Mouse (Mus musculus) limb, embryonic 11.5 days (tissue): ENCODE results near the gene Lypd6. TPM values are rescaled to one million over a fixed set of nuclear protein-coding genes. Genes with fewer than 3 reads are reported as not detected.
A peak's percentile ranks its signal among the peaks of the same experiment; 100 is the strongest.

Experiments
- ATAC-seq: fragments of 200-750 bp; cut with Nextera tagmentation; 2 replicates; pipeline ENCODE4 v1.8.0; 2017; ENCODE audit warnings: low read depth; ENCODE audit not compliant: insufficient number of reproducible peaks, low FRiP score, low TSS enrichment
- DNase-seq: peaks from one replicate; pipeline ENCODE4 v3.0.0-alpha.2; 2015; ENCODE audit warnings: low spot score
- H3K27ac ChIP-seq: fragments of 300-500 bp; sonication (generic); replicated peaks from 2 replicates; pipeline ENCODE4 v1.5.1; 2014; ENCODE audit warnings: low read depth, mild to moderate bottlenecking, low read length
- H3K27me3 ChIP-seq: fragments of 300-500 bp; sonication (generic); 2 replicates; pipeline ENCODE4 v1.6.1; 2014; ENCODE audit warnings: mild to moderate bottlenecking, low read length, mixed read lengths; ENCODE audit not compliant: control insufficient read depth, insufficient read depth
- H3K36me3 ChIP-seq: fragments of 300-500 bp; sonication (generic); 2 replicates; pipeline ENCODE4 v1.6.1; 2014; ENCODE audit warnings: mild to moderate bottlenecking, low read length, moderate library complexity, mixed read lengths; ENCODE audit not compliant: control insufficient read depth, insufficient read depth
- H3K4me1 ChIP-seq: fragments of 300-500 bp; sonication (generic); 2 replicates; pipeline ENCODE4 v1.6.1; 2014; ENCODE audit warnings: low read length, mixed read lengths; ENCODE audit not compliant: control insufficient read depth, insufficient read depth
- H3K4me2 ChIP-seq: fragments of 300-500 bp; sonication (generic); 2 replicates; pipeline ENCODE4 v1.6.1; 2014; ENCODE audit warnings: low read depth, mild to moderate bottlenecking, moderate library complexity; ENCODE audit not compliant: severe bottlenecking
- H3K4me3 ChIP-seq: fragments of 300-500 bp; sonication (generic); 2 replicates; pipeline ENCODE4 v1.5.1; 2014; ENCODE audit warnings: low read depth, low read length
- H3K9ac ChIP-seq: fragments of 300-500 bp; sonication (generic); 2 replicates; pipeline ENCODE4 v1.6.1; 2014; ENCODE audit warnings: mild to moderate bottlenecking, low read length
- H3K9me3 ChIP-seq: fragments of 300-500 bp; sonication (generic); 2 replicates; pipeline ENCODE4 v1.6.1; 2016; ENCODE audit warnings: low read length; ENCODE audit not compliant: control insufficient read depth
- whole genome bisulfite sequencing: fragments of 180-500 bp; shearing (Covaris S2); extraction: QIAGEN DNeasy Blood & Tissue Kit; methylation state at CpG from one replicate; pipeline ENCODE4 v1.1.7; 2014; 5-methylcytosine and 5-hydroxymethylcytosine counted together
- polyA plus RNA-seq: library from polyadenylated mRNA; unstranded; fragments of >200 nt; fragmentation: Nextera tagmentation; extraction: Ambion mirVana; gene quantifications from 2 replicates; pipeline ENCODE4 v1.2.1, GENCODE M21; 2014

Gene Lypd6
- polyA plus RNA-seq, 1 experiment from 2014 or later = 7.4 TPM

- no peaks in the 10 kb centered on the region for H3K36me3 ChIP-seq
- no peak overlapping the region for H3K4me3 ChIP-seq
- H3K27me3 ChIP-seq = no peaks in the 10 kb centered on the region
- H3K4me1 ChIP-seq = no peaks in the 10 kb centered on the region
- 100% methylated on average over 1 of the region's 1 CpGs for WGBS
- H3K4me2 ChIP-seq = no peak overlapping the region
- no peaks in the 10 kb centered on the region for H3K9me3 ChIP-seq
- H3K9ac ChIP-seq = no peak overlapping the region
- no peak for DNase-seq
- H3K27ac ChIP-seq = no peak overlapping the region
- no peak for ATAC-seq
Observed at GRCm38 (mm10) chr2:50053893-50054292, 12.3 kb upstream of the Lypd6 start.

DNA sequence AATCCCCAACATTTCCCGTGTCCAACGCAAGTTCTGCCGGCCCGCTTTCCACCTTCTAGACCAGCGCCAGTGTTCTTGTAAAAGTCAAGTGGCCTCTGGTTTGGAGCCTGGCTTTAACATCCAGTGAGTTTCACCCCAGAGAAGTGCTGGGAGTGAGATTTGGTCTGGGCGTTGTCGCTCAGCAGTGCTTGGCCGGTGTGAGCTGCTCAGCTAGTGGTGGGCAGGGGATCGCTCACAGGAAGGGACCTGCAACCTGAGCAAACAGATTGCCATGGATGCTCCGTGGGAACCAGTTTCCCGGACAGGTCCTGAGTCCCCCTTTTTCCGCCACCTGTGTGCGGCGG lies 355 bp upstream of the Lypd6 start:
- H3K27me3 ChIP-seq = no peaks in the 10 kb centered on the region
- H3K36me3 ChIP-seq = no peaks in the 10 kb centered on the region
- H3K9ac ChIP-seq = peak overlapping the region; percentile 30; the same call in 1 of the 2 replicates
- H3K9me3 ChIP-seq = no peaks in the 10 kb centered on the region
- no peak overlapping the region for H3K27ac ChIP-seq
- 0 out of 2 replicates have a peak, but pooled peaks cover 2% of the 10 kb centered on the region for H3K4me1 ChIP-seq
- DNase-seq (no peak), ATAC-seq (peak; percentile 55; the same call in 1 of the 2 replicates)
- H3K4me2 ChIP-seq = peak overlapping the region; percentile 91
- WGBS = under 1% methylated on average over 12 of the region's 14 CpGs
- peak overlapping the region; percentile 63 for H3K4me3 ChIP-seq

- no peak for ATAC-seq
- WGBS = 3% methylated on average over 9 of the region's 9 CpGs
Observed at GRCm38 (mm10) chr2:50066968-50067315, 713 bp downstream of the Lypd6 start.

GRCm38 (mm10) chr2:50069571-50070295 lies 3.5 kb downstream of the Lypd6 start:
- Histone ChIP-seq H3K4me2 (no peak overlapping the region), H3K27me3 (no peaks in the 10 kb centered on the region), H3K4me3 (no peak overlapping the region), H3K4me1 (0 out of 2 replicates have a peak, but pooled peaks cover 2% of the 10 kb centered on the region), H3K36me3 (no peaks in the 10 kb centered on the region), H3K27ac (no peak overlapping the region), H3K9ac (no peak overlapping the region), H3K9me3 (no peaks in the 10 kb centered on the region)
- DNase-seq = no peak
- 68% methylated on average over 13 of the region's 13 CpGs for WGBS
- ATAC-seq = no peak

More at GRCm38 (mm10) chr2:50066968-50067315, 713 bp downstream of the Lypd6 start:
- Histone ChIP-seq H3K4me2 (peak overlapping the region; percentile 91), H3K9me3 (no peaks in the 10 kb centered on the region), H3K4me3 (peak overlapping the region; percentile 63), H3K27me3 (no peaks in the 10 kb centered on the region), H3K9ac (peak overlapping the region; percentile 38; the same call in 1 of the 2 replicates), H3K4me1 (0 out of 2 replicates have a peak, but pooled peaks cover 2% of the 10 kb centered on the region), H3K27ac (no peak overlapping the region), H3K36me3 (no peaks in the 10 kb centered on the region)
- no peak for DNase-seq

- H3K27ac ChIP-seq = no peak overlapping the region
- H3K4me2 ChIP-seq = no peak overlapping the region
- DNase-seq (no peak), ATAC-seq (no peak)
- WGBS = 80% methylated on average over 4 of the region's 4 CpGs
- no peak overlapping the region for H3K4me3 ChIP-seq
- no peaks in the 10 kb centered on the region for H3K36me3 ChIP-seq
- H3K9ac ChIP-seq = no peak overlapping the region
- H3K9me3 ChIP-seq = no peaks in the 10 kb centered on the region
- H3K4me1 ChIP-seq = no peaks in the 10 kb centered on the region
- no peaks in the 10 kb centered on the region for H3K27me3 ChIP-seq
Observed at GRCm38 (mm10) chr2:50072158-50072557, 5.9 kb downstream of the Lypd6 start.

GRCm38 (mm10) chr2:50084746-50085145 lies 18.5 kb downstream of the Lypd6 start:
- no peak for DNase-seq
- Histone ChIP-seq H3K9me3 (no peaks in the 10 kb centered on the region), H3K4me3 (no peak overlapping the region), H3K27me3 (no peaks in the 10 kb centered on the region), H3K27ac (no peak overlapping the region), H3K9ac (no peak overlapping the region), H3K4me1 (no peaks in the 10 kb centered on the region), H3K36me3 (no peaks in the 10 kb centered on the region), H3K4me2 (no peak overlapping the region)
- 67% methylated on average over 3 of the region's 3 CpGs for WGBS
- ATAC-seq = no peak

DNA sequence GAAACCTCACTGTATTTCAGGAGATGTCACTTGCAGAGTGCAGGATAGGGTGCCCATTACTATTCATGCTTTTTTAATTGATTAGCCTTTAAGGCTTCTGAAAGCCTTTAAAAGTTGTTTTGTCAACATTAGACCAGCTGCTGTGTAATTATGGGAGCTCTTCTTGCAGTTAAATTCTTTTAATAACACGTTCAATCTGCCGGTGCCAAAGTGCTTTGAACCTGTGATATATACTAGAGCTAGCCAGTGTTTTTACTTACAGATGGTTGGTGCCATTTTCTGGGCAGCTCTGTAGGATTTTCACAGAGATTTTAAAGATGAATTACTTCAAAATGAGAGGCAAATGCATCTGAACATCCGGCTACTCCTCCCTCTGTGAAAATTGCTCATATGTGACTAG lies 21.5 kb downstream of the Lypd6 start:
- Histone ChIP-seq H3K27me3 (no peaks in the 10 kb centered on the region), H3K36me3 (no peaks in the 10 kb centered on the region), H3K27ac (no peak overlapping the region), H3K9ac (no peak overlapping the region), H3K4me3 (no peak overlapping the region), H3K9me3 (no peaks in the 10 kb centered on the region), H3K4me2 (no peak overlapping the region), H3K4me1 (no peaks in the 10 kb centered on the region)
- DNase-seq (no peak), ATAC-seq (no peak)
- 52% methylated on average over 3 of the region's 3 CpGs for WGBS

GRCm38 (mm10) chr2:50096336-50096735 lies 30.1 kb downstream of the Lypd6 start:
- DNase-seq (no peak), ATAC-seq (no peak)
- no peaks in the 10 kb centered on the region for H3K27me3 ChIP-seq
- no peak overlapping the region for H3K9ac ChIP-seq
- H3K36me3 ChIP-seq = no peaks in the 10 kb centered on the region
- no peak overlapping the region for H3K4me2 ChIP-seq
- H3K27ac ChIP-seq = no peak overlapping the region
- no peaks in the 10 kb centered on the region for H3K9me3 ChIP-seq
- H3K4me1 ChIP-seq = no peaks in the 10 kb centered on the region
- H3K4me3 ChIP-seq = no peak overlapping the region
- 88% methylated on average over 3 of the region's 3 CpGs for WGBS
